ENCODE assay signal across 8 mouse cellular contexts in the genomic region with DNA sequence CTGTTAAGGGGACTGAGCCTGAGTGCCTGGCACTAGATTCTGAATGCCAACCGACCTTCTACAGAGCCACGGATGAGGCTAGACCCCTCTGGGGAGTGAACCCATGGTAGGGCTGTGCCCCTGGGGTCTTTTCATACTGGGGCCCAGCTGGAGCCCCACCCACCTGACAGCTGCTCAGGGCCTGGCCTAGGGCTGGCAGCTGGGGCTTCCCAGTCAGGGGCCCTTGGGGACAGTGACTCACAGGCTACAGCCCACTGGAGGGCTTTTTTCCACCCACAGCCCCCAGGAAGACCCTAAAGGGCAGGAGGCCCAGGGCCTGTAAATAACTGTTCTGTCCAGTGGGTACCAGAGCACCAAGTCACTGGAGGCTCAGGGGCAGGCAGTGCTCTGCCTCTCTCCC.
DNase-seq lines count a peak whose midpoint lies in the region; ATAC-seq and TF ChIP-seq lines count a peak whose summit lies in the region.

No protein-coding gene starts in this region.

- H3K36me3 ChIP-seq in forebrain, embryonic 11.5 days (ENCODE audit: control insufficient read depth, insufficient read depth, low read length): no peaks in the 10 kb centered on the region; the same call in 1 of the 2 replicates
- H3K36me3 ChIP-seq in forebrain, embryonic 16.5 days (ENCODE audit: control insufficient read depth, insufficient read depth): no peaks in the 10 kb centered on the region
- H3K36me3 ChIP-seq in CH12.LX (replicated peaks in 1 of 2; ENCODE audit: control insufficient read depth in 1 of 2, insufficient read depth in 1 of 2, low read length in 1 of 2): peaks cover 0 to 22% of the 10 kb centered on the region in 2 experiments
- H3K36me3 ChIP-seq in heart, embryonic 12.5 days: no peaks in the 10 kb centered on the region
- peaks cover 16% of the 10 kb centered on the region for H3K36me3 ChIP-seq in midbrain, embryonic 13.5 days
- H3K36me3 ChIP-seq in liver, embryonic 11.5 days (ENCODE audit: control insufficient read depth, insufficient read depth, low read length): no peaks in the 10 kb centered on the region

- no peak for TF ChIP-seq POLR2A in CH12.LX (IDR thresholded peaks at IDR 0.05; ENCODE audit: low read depth, low read length)

- peak; percentile 49 for ATAC-seq in forebrain, embryonic 11.5 days (replicated peaks; ENCODE audit: low FRiP score)
- ATAC-seq in forebrain, embryonic 16.5 days: no peak
- ATAC-seq in heart, embryonic 12.5 days (ENCODE audit: insufficient number of reproducible peaks, low FRiP score): no peak
- ATAC-seq in midbrain, embryonic 13.5 days: peak; percentile 34; the same call in 1 of the 2 replicates
- ATAC-seq in liver, embryonic 11.5 days (replicated peaks; ENCODE audit: low FRiP score): no peak

- in situ Hi-C loops in CH12.LX (cut with MboI; ENCODE audit: low pct_ligation_motif_present, low pct_unique_long_range_greater_than_20kb, low sequenced_read_pairs): no loop called here

- peak; percentile 94 for TF ChIP-seq EP300 in CH12.LX (IDR thresholded peaks at IDR 0.05; ENCODE audit: low read length)

- no peaks in the 10 kb centered on the region for H3K27me3 ChIP-seq in forebrain, embryonic 11.5 days (ENCODE audit: control insufficient read depth, insufficient read depth, low read length)
- no peaks in the 10 kb centered on the region for H3K27me3 ChIP-seq in forebrain, embryonic 16.5 days (replicated peaks; ENCODE audit: control insufficient read depth, insufficient read depth, low read length)
- H3K27me3 ChIP-seq in CH12.LX (replicated peaks): no peaks in the 10 kb centered on the region
- H3K27me3 ChIP-seq in heart, embryonic 12.5 days (replicated peaks): no peaks in the 10 kb centered on the region
- H3K27me3 ChIP-seq in midbrain, embryonic 13.5 days: no peaks in the 10 kb centered on the region
- H3K27me3 ChIP-seq in liver, embryonic 11.5 days (replicated peaks; ENCODE audit: control insufficient read depth, insufficient read depth, low read length): no peaks in the 10 kb centered on the region

- no peak overlapping the region for H3K4me3 ChIP-seq in forebrain, embryonic 11.5 days (ENCODE audit: low read depth, low read length)
- no peak overlapping the region for H3K4me3 ChIP-seq in forebrain, embryonic 16.5 days (replicated peaks; ENCODE audit: low read length)
- H3K4me3 ChIP-seq in CH12.LX (replicated peaks in 1 of 3; ENCODE audit: low read depth in 2 of 3, low read length in 2 of 3, poor library complexity in 1 of 3): peak overlapping the region; percentile 68 to 96 (median 84)
- H3K4me3 ChIP-seq in heart, embryonic 12.5 days: no peak overlapping the region
- H3K4me3 ChIP-seq in midbrain, embryonic 13.5 days (replicated peaks): no peak overlapping the region
- no peak overlapping the region for H3K4me3 ChIP-seq in liver, embryonic 11.5 days (ENCODE audit: low read depth, low read length)

- no peak overlapping the region for H3K4me2 ChIP-seq in forebrain, embryonic 11.5 days (ENCODE audit: low read depth, low read length, severe bottlenecking)
- no peak overlapping the region for H3K4me2 ChIP-seq in forebrain, embryonic 16.5 days (ENCODE audit: low read length)
- peak overlapping the region; percentile 39 for H3K4me2 ChIP-seq in CH12.LX (ENCODE audit: insufficient read depth, low read depth, poor library complexity, severe bottlenecking)
- no peak overlapping the region for H3K4me2 ChIP-seq in heart, embryonic 12.5 days
- H3K4me2 ChIP-seq in midbrain, embryonic 13.5 days (replicated peaks): no peak overlapping the region
- H3K4me2 ChIP-seq in liver, embryonic 11.5 days: no peak overlapping the region

- no peak for TF ChIP-seq RAD21 in CH12.LX (IDR thresholded peaks at IDR 0.05; ENCODE audit: low read depth, low read length)

- H3K4me1 ChIP-seq in forebrain, embryonic 11.5 days (replicated peaks; ENCODE audit: control insufficient read depth, insufficient read depth, low read length): peaks cover 5% of the 10 kb centered on the region
- peaks cover 10% of the 10 kb centered on the region for H3K4me1 ChIP-seq in forebrain, embryonic 16.5 days (replicated peaks; ENCODE audit: control insufficient read depth, insufficient read depth, low read length)
- peaks cover 31 to 72% of the 10 kb centered on the region in 2 experiments for H3K4me1 ChIP-seq in CH12.LX (ENCODE audit: control insufficient read depth in 1 of 2, insufficient read depth in 2 of 2)
- peaks cover 49% of the 10 kb centered on the region for H3K4me1 ChIP-seq in heart, embryonic 12.5 days (replicated peaks)
- H3K4me1 ChIP-seq in midbrain, embryonic 13.5 days (replicated peaks): peaks cover 48% of the 10 kb centered on the region
- H3K4me1 ChIP-seq in liver, embryonic 11.5 days (replicated peaks; ENCODE audit: control insufficient read depth, insufficient read depth, low read length): peaks cover 4% of the 10 kb centered on the region; the same call in 1 of the 2 replicates

- dilution Hi-C loops in CH12.LX (cut with MboI; ENCODE audit: extremely low pct_ligation_motif_present, extremely low pct_unique_long_range_greater_than_20kb, low sequenced_read_pairs): no loop called here

- H3K27ac ChIP-seq in forebrain, embryonic 11.5 days (ENCODE audit: low read depth, low read length): peak overlapping the region; percentile 19; the same call in 1 of the 2 replicates
- H3K27ac ChIP-seq in forebrain, embryonic 16.5 days (ENCODE audit: low read length): no peak overlapping the region
- peak overlapping the region; percentile 95 for H3K27ac ChIP-seq in CH12.LX (ENCODE audit: insufficient read depth, low read depth)
- H3K27ac ChIP-seq in heart, embryonic 12.5 days (ENCODE audit: poor library complexity, severe bottlenecking): peak overlapping the region; percentile 71
- peak overlapping the region; percentile 57 for H3K27ac ChIP-seq in midbrain, embryonic 13.5 days
- no peak overlapping the region for H3K27ac ChIP-seq in liver, embryonic 11.5 days (ENCODE audit: low read depth, low read length)

- H3K79me2 ChIP-seq in CH12.LX (replicated peaks; ENCODE audit: control insufficient read depth, extremely low read depth, insufficient read depth, poor library complexity, severe bottlenecking): peaks cover 39% of the 10 kb centered on the region

- no peak for TF ChIP-seq CTCF in CH12.LX (conservative IDR thresholded peaks at IDR 0.05 in 1 of 2, IDR thresholded peaks at IDR 0.05 in 1 of 2; ENCODE audit: low read depth in 2 of 2, low read length in 2 of 2)

- H3K9me3 ChIP-seq in forebrain, embryonic 11.5 days (ENCODE audit: control insufficient read depth, low read length): no peaks in the 10 kb centered on the region
- H3K9me3 ChIP-seq in forebrain, embryonic 16.5 days (ENCODE audit: control insufficient read depth, low read length): no peaks in the 10 kb centered on the region
- H3K9me3 ChIP-seq in CH12.LX (replicated peaks; ENCODE audit: low read length): no peaks in the 10 kb centered on the region
- no peaks in the 10 kb centered on the region for H3K9me3 ChIP-seq in heart, embryonic 12.5 days (replicated peaks)
- H3K9me3 ChIP-seq in midbrain, embryonic 13.5 days: no peaks in the 10 kb centered on the region
- H3K9me3 ChIP-seq in liver, embryonic 11.5 days (ENCODE audit: control insufficient read depth, low read length): no peaks in the 10 kb centered on the region

- WGBS in forebrain, embryonic 11.5 days: 37% methylated on average over 2 of the region's 2 CpGs
- WGBS in forebrain, embryonic 16.5 days: 36% methylated on average over 2 of the region's 2 CpGs
- 68% methylated on average over 2 of the region's 2 CpGs for whole genome bisulfite sequencing in heart, embryonic 12.5 days
- WGBS in midbrain, embryonic 13.5 days: 18% methylated on average over 2 of the region's 2 CpGs
- 81% methylated on average over 2 of the region's 2 CpGs for WGBS in liver, embryonic 11.5 days

- DNase-seq in forebrain, embryonic 11.5 days (ENCODE audit: low spot score): no peak
- peak; percentile 76 for DNase-seq in CH12.LX (ENCODE audit: extremely low read depth)
- no peak for DNase-seq in ovary, postnatal 14 days (ENCODE audit: low spot score)
- DNase-seq in cerebellum, postnatal 10 days: no peak
- DNase-seq in liver, embryonic 11.5 days (ENCODE audit: low spot score): no peak

- H3K9ac ChIP-seq in forebrain, embryonic 11.5 days (ENCODE audit: low read length): no peak overlapping the region
- H3K9ac ChIP-seq in forebrain, embryonic 16.5 days (replicated peaks; ENCODE audit: low read depth, low read length): no peak overlapping the region
- H3K9ac ChIP-seq in CH12.LX (ENCODE audit: insufficient read depth, low read depth): peak overlapping the region; percentile 54
- H3K9ac ChIP-seq in heart, embryonic 12.5 days: peak overlapping the region; percentile 1; the same call in 1 of the 2 replicates
- no peak overlapping the region for H3K9ac ChIP-seq in midbrain, embryonic 13.5 days (replicated peaks)
- H3K9ac ChIP-seq in liver, embryonic 11.5 days (ENCODE audit: low read depth, low read length): no peak overlapping the region

TF ChIP-seq in CH12.LX, 34 proteins besides CTCF, POLR2A, EP300 and RAD21 (continues in another document):
- TF ChIP-seq ZC3H11A (IDR thresholded peaks at IDR 0.05; ENCODE audit: low read depth, low read length): no peak
- peak; percentile 99 for TF ChIP-seq TCF12 (IDR thresholded peaks at IDR 0.05; ENCODE audit: low read depth, low read length)
- peak; percentile 84; the same call in 1 of the 2 replicates for TF ChIP-seq SIN3A (IDR thresholded peaks at IDR 0.05; ENCODE audit: low read length)
- no peak for TF ChIP-seq PAX5 (IDR thresholded peaks at IDR 0.05; ENCODE audit: low read length)
- no peak for TF ChIP-seq ZKSCAN1 (IDR thresholded peaks at IDR 0.05; ENCODE audit: borderline replicate concordance, low read depth, low read length)
- peak; percentile 94 for TF ChIP-seq ETS1 (conservative IDR thresholded peaks at IDR 0.05; ENCODE audit: low read depth, low read length)
- TF ChIP-seq MEF2A (IDR thresholded peaks at IDR 0.05; ENCODE audit: borderline replicate concordance, low read depth, low read length): peak; percentile 93
- TF ChIP-seq ZNF384 (IDR thresholded peaks at IDR 0.05; ENCODE audit: low read depth, low read length): no peak
- no peak for TF ChIP-seq MAFK (IDR thresholded peaks at IDR 0.05; ENCODE audit: insufficient replicate concordance, low read length)
- no peak for TF ChIP-seq GABPA (IDR thresholded peaks at IDR 0.05; ENCODE audit: insufficient replicate concordance, low read depth, low read length)
- no peak for TF ChIP-seq POLR2AphosphoS2 (IDR thresholded peaks at IDR 0.05; ENCODE audit: low read depth, low read length)
- TF ChIP-seq HCFC1 (IDR thresholded peaks at IDR 0.05; ENCODE audit: low read depth, low read length): 0 out of 2 replicates have a peak, but pooled peaks have one; percentile 24
- peak; percentile 89 for TF ChIP-seq MAZ (IDR thresholded peaks at IDR 0.05; ENCODE audit: low read depth, low read length)
- TF ChIP-seq NRF1 (IDR thresholded peaks at IDR 0.05; ENCODE audit: low read depth, low read length): 0 out of 2 replicates have a peak, but pooled peaks have one; percentile 18
- TF ChIP-seq NELFE (IDR thresholded peaks at IDR 0.05; ENCODE audit: low read depth, low read length): no peak
- TF ChIP-seq JUND (conservative IDR thresholded peaks at IDR 0.05; ENCODE audit: low read depth, low read length): no peak
- 0 out of 2 replicates have a peak, but pooled peaks have one; percentile 17 for TF ChIP-seq RCOR1 (conservative IDR thresholded peaks at IDR 0.05; ENCODE audit: low read depth, low read length)

Comparison
In these comparisons a context has a peak if more than half of its experiments do, and no peak if none do; other contexts are left out.
1. ATAC-seq: peak in forebrain, embryonic 11.5 days (single experiment) and midbrain, embryonic 13.5 days (single experiment); none in forebrain, embryonic 16.5 days (single experiment), heart, embryonic 12.5 days (single experiment) and liver, embryonic 11.5 days (single experiment).
2. H3K27ac ChIP-seq: peak in forebrain, embryonic 11.5 days (single experiment), CH12.LX (single experiment), heart, embryonic 12.5 days (single experiment) and midbrain, embryonic 13.5 days (single experiment); none in forebrain, embryonic 16.5 days (single experiment) and liver, embryonic 11.5 days (single experiment).
3. H3K4me3 ChIP-seq: peak in CH12.LX (3 of 3); none in forebrain, embryonic 11.5 days (single experiment), forebrain, embryonic 16.5 days (single experiment), heart, embryonic 12.5 days (single experiment), midbrain, embryonic 13.5 days (single experiment) and liver, embryonic 11.5 days (single experiment).
4. H3K9ac ChIP-seq: peak in CH12.LX (single experiment) and heart, embryonic 12.5 days (single experiment); none in forebrain, embryonic 11.5 days (single experiment), forebrain, embryonic 16.5 days (single experiment), midbrain, embryonic 13.5 days (single experiment) and liver, embryonic 11.5 days (single experiment).